In the genomic region with DNA sequence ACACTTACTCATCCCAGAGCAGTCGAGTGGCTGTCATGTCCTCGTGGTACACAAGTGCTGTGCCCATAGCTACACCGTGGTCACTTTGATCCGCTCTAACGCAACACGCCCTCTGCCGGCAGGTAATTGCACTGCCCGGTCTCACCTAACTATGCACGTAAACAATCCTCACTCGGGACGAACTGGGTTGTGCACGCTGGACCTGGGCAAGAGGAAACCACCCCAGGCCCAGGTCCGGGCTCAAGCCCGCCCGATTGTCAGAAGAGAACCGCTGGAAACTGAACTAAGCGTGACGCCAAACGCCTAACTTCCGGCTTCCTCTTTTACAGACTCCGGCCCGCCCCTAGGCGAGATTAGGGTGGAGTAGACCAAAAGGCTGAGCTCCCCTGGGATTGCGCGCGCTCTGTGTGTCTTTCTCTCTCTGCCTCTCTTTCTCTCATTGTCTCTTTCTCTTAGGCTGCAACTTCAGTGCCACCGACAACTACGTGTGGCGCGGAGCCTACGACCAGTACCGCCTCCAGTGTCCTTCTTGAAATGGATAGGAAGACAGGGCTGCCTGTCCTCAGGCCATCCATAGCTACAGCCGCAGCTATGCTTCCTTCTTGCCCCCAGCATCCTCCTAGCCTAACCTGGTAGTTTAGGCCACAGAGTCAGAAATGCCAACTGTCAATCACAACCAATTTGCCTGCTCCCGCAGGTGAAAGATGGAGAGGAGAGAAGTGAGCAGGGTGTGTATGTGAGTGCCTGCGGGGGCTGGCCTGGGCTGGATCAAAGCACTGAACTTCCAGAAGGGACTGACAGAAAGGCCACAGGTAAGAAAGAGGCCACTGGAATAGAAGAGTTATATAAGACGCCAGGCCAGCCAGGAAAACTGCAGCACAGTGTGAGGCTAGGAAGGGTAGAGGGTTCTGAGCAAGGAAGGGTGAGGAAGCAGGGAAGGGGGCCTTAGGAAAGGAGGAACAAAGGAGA, we compare ENCODE assay signal across 8 mouse cellular contexts. TPM values are rescaled to one million over a fixed set of nuclear protein-coding genes. Genes with fewer than 3 reads are reported as not detected.
A peak's percentile ranks its signal among the peaks of the same experiment; 100 is the strongest.
DNase-seq lines count a peak whose midpoint lies in the region; ATAC-seq lines count a peak whose summit lies in the region.

Gene Hdac10, minus strand, starts transcription at position 319 of the 969 bp plus-strand sequence.

- H3K36me3 ChIP-seq in intestine, embryonic 14.5 days (ENCODE audit: control insufficient read depth, insufficient read depth, low read length) = 0 out of 2 replicates have a peak, but pooled peaks cover 11% of the 10 kb centered on the region

- no peaks in the 10 kb centered on the region for H3K9me3 ChIP-seq in intestine, embryonic 14.5 days (ENCODE audit: control insufficient read depth, low read length)

- peak within 1 kb of the TSS; percentile 82 for H3K4me2 ChIP-seq in intestine, embryonic 14.5 days (ENCODE audit: low read length)

- peak within 1 kb of the TSS; percentile 57 for H3K9ac ChIP-seq in intestine, embryonic 14.5 days (ENCODE audit: low read length)

- H3K4me3 ChIP-seq in intestine, embryonic 14.5 days (ENCODE audit: low read depth, low read length) = peak within 1 kb of the TSS; percentile 71

- no peaks in the 10 kb centered on the region for H3K27me3 ChIP-seq in intestine, embryonic 14.5 days (replicated peaks; ENCODE audit: control insufficient read depth, insufficient read depth, low read length)

- H3K27ac ChIP-seq in intestine, embryonic 14.5 days (ENCODE audit: low read depth) = peak within 1 kb of the TSS; percentile 47; the same call in 1 of the 2 replicates

- peak; percentile 88 for DNase-seq in adrenal gland, adult 2 months
- DNase-seq in embryo, embryonic 11 days = peak; percentile 90
- peak; percentile 82 for DNase-seq in gastrocnemius, postnatal 25 days
- peak; percentile 95 for DNase-seq in intestine, embryonic 14.5 days (ENCODE audit: low spot score)
- peak; percentile 63 to 88 for DNase-seq in left cerebral cortex, postnatal 10 days (ENCODE audit: extremely low spot score in 1 of 2, low spot score in 2 of 2)
- peak; percentile 84 to 87 for DNase-seq in right cerebral cortex, postnatal 10 days (ENCODE audit: low spot score in 2 of 2)
- DNase-seq in urinary bladder, postnatal 4 days (ENCODE audit: low spot score in 2 of 2) = peak; percentile 74 to 80

- ATAC-seq in intestine, embryonic 14.5 days (replicated peaks; ENCODE audit: low FRiP score, low TSS enrichment, low read depth) = peak; percentile 87
- ATAC-seq in megakaryocyte progenitor cell, adult 5-6 weeks (replicated peaks; ENCODE audit: poor library complexity) = peak; percentile 72

- peaks cover 12% of the 10 kb centered on the region for H3K4me1 ChIP-seq in intestine, embryonic 14.5 days (replicated peaks; ENCODE audit: control insufficient read depth, insufficient read depth, low read length)

- intact Hi-C loops in left cerebral cortex, postnatal 10 days (cut with DNase I) = loop anchor here (5.0 kb wide), 2 partner anchors 54 to 84 kb away; partner anchors contain the start of genes Plxnb2 and Ppp6r2

- 2% methylated on average over 36 of the region's 36 CpGs for WGBS in intestine, embryonic 14.5 days

RNA-seq across cellular contexts. Expression of gene Hdac10, which starts in this region (rescaled TPM):
- 10 to 100 TPM; 10.9 to 11.2 TPM for total RNA-seq in adrenal gland, adult 2 months (2021)
- 29.7 and 30.3 TPM in 2 replicates for polyA plus RNA-seq in adrenal gland, adult 2 months (2012; rRNA removed)
- 1 to 10 TPM; 5.3 to 6.5 TPM for total RNA-seq in gastrocnemius, postnatal 25 days (2021)
- polyA plus RNA-seq in intestine, embryonic 14.5 days (2014; fragmentation: Nextera tagmentation; extraction: Ambion mirVana) = 18.3 and 20.3 TPM in 2 replicates
- 10 to 100 TPM; 18.1 to 19.3 TPM for total RNA-seq in left cerebral cortex, postnatal 10 days (2021)
- 4.0 and 5.6 TPM in 2 replicates for total RNA-seq in megakaryocyte progenitor cell, adult 5-6 weeks (2015)
- 9.8 and 12.0 TPM in 2 replicates for total RNA-seq in megakaryocyte progenitor cell, adult 5-6 weeks (2017)

Comparison
In these comparisons a context has a peak if more than half of its experiments do, and no peak if none do; other contexts are left out.
1. Peak in every context shown above with its lines: DNase-seq, ATAC-seq, H3K4me3 ChIP-seq and H3K27ac ChIP-seq.